Mouse (Mus musculus) 416B (cell line): ENCODE results near the gene Ccl9.
A peak's percentile ranks its signal among the peaks of the same experiment; 100 is the strongest.
"Not testable (repeated sequence)": the region's sequence is repeated elsewhere in the genome, so short reads cannot be mapped to it uniquely, and the experiment has no call there.

Experiments
- DNase-seq: peaks from one replicate; pipeline ENCODE4 v3.0.0; 2011; ENCODE audit warnings: low read depth

Ccl9 gene

GRCm38 (mm10) chr11:83580699-83581232 is 2.3 kb upstream of the Ccl9 start:
- DNase-seq: peak; percentile 61

- DNase-seq: peak; percentile 76
Observed at GRCm38 (mm10) chr11:83578999-83579398, 563 bp upstream of the Ccl9 start.

GRCm38 (mm10) chr11:83576927-83577555 is 1.4 kb downstream of the Ccl9 start:
- DNase-seq: peak; percentile 98

- no peak for DNase-seq
Observed at GRCm38 (mm10) chr11:83572834-83573233, 5.6 kb downstream of the Ccl9 start.

- peak; percentile 89 for DNase-seq
Observed at GRCm38 (mm10) chr11:83572223-83572622, 6.2 kb downstream of the Ccl9 start.

- peak; percentile 36 for DNase-seq
Observed at GRCm38 (mm10) chr11:83570189-83570588, 8.2 kb downstream of the Ccl9 start.

GRCm38 (mm10) chr11:83569249-83569648 is 9.2 kb downstream of the Ccl9 start:
- DNase-seq: peak; percentile 85

GRCm38 (mm10) chr11:83568786-83569185 is 9.7 kb downstream of the Ccl9 start:
- peak; percentile 62 for DNase-seq

- no peak for DNase-seq
Observed at GRCm38 (mm10) chr11:83568061-83568460, 10.4 kb downstream of the Ccl9 start.

- no peak for DNase-seq
Observed at GRCm38 (mm10) chr11:83567311-83567710, 11.1 kb downstream of the Ccl9 start.

- DNase-seq: no peak
Observed at GRCm38 (mm10) chr11:83566617-83567016, 11.8 kb downstream of the Ccl9 start.

GRCm38 (mm10) chr11:83563754-83564153 is 14.7 kb downstream of the Ccl9 start:
- DNase-seq: no peak

- DNase-seq: no peak
Observed at GRCm38 (mm10) chr11:83562311-83562887, 16.0 kb downstream of the Ccl9 start.

- peak; percentile 66 for DNase-seq
Observed at GRCm38 (mm10) chr11:83560405-83560804, 18.0 kb downstream of the Ccl9 start.

GRCm38 (mm10) chr11:83557074-83557473 is 21.4 kb downstream of the Ccl9 start:
- DNase-seq: no peak

GRCm38 (mm10) chr11:83556085-83556781 is 22.2 kb downstream of the Ccl9 start:
- peak; percentile 88 for DNase-seq

GRCm38 (mm10) chr11:83551668-83552067 is 26.8 kb downstream of the Ccl9 start:
- no peak for DNase-seq

GRCm38 (mm10) chr11:83551037-83551436 is 27.4 kb downstream of the Ccl9 start:
- DNase-seq: not testable (repeated sequence)

GRCm38 (mm10) chr11:83550186-83550632 is 28.2 kb downstream of the Ccl9 start:
- peak; percentile 95 for DNase-seq

GRCm38 (mm10) chr11:83544214-83544613 is 34.2 kb downstream of the Ccl9 start:
- DNase-seq: peak; percentile 97

GRCm38 (mm10) chr11:83541415-83541814 is 37.0 kb downstream of the Ccl9 start:
- no peak for DNase-seq

- DNase-seq: no peak
Observed at GRCm38 (mm10) chr11:83540931-83541330, 37.5 kb downstream of the Ccl9 start.
